Mouse (Mus musculus): ENCODE results near the gene Crim1. TPM values are rescaled to one million over a fixed set of nuclear protein-coding genes. Genes with fewer than 3 reads are reported as not detected.

Crim1 gene
- polyA plus RNA-seq, 1 experiment from 2014 or later: 3.9 TPM

- H3K9ac ChIP-seq (ENCODE audit: low read depth, low read length): no peak overlapping the region
- H3K4me1 ChIP-seq (ENCODE audit: control insufficient read depth, insufficient read depth, low read length): peaks cover 36% of the 10 kb centered on the region
- no peak for ATAC-seq
- no peaks in the 10 kb centered on the region for H3K36me3 ChIP-seq (ENCODE audit: control insufficient read depth, insufficient read depth, low read length)
- H3K27me3 ChIP-seq (replicated peaks; ENCODE audit: control insufficient read depth, insufficient read depth, low read length): no peaks in the 10 kb centered on the region
- H3K4me3 ChIP-seq (ENCODE audit: low read length): no peak overlapping the region
- H3K27ac ChIP-seq (ENCODE audit: low read length): no peak overlapping the region
- 78% methylated on average over 8 of the region's 8 CpGs for whole genome bisulfite sequencing
- no peak overlapping the region for H3K4me2 ChIP-seq (ENCODE audit: low read depth, low read length)
- no peaks in the 10 kb centered on the region for H3K9me3 ChIP-seq (ENCODE audit: control insufficient read depth, low read length)
These were observed 71.7 kb downstream of the Crim1 start for GRCm38 (mm10) chr17:78271731-78272130.

DNA sequence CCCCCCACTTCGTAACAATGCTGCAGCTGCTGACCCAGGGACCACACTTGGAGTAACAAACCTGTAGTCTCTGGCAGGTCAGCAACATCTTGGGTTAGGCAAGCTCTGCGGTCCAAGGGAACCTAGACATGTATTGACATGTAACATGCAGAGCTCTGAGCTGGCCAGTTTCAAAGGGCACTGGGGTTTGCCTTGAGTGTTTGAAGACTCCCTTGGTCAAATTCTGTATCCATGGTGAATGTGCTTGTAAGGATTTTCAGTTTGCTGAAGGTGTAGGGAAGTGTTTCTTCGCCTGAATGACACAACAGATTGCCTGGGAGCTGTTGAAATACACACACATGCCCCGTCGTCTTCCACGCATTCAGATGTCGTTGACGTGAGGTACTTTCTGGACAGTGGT, 72.1 kb downstream of the Crim1 start:
- Histone ChIP-seq H3K9me3 (ENCODE audit: control insufficient read depth, low read length) (no peaks in the 10 kb centered on the region), H3K27me3 (replicated peaks; ENCODE audit: control insufficient read depth, insufficient read depth, low read length) (no peaks in the 10 kb centered on the region), H3K27ac (ENCODE audit: low read length) (no peak overlapping the region; the same call in 1 of the 2 replicates), H3K36me3 (ENCODE audit: control insufficient read depth, insufficient read depth, low read length) (no peaks in the 10 kb centered on the region), H3K9ac (ENCODE audit: low read depth, low read length) (no peak overlapping the region), H3K4me3 (ENCODE audit: low read length) (no peak overlapping the region), H3K4me2 (ENCODE audit: low read depth, low read length) (no peak overlapping the region), H3K4me1 (ENCODE audit: control insufficient read depth, insufficient read depth, low read length) (peaks cover 36% of the 10 kb centered on the region)
- no peak for ATAC-seq
- 77% methylated on average over 8 of the region's 8 CpGs for WGBS

GRCm38 (mm10) chr17:78272713-78273483, 72.8 kb downstream of the Crim1 start:
- no peak overlapping the region for H3K4me3 ChIP-seq (ENCODE audit: low read length)
- H3K27me3 ChIP-seq (replicated peaks; ENCODE audit: control insufficient read depth, insufficient read depth, low read length): no peaks in the 10 kb centered on the region
- no peaks in the 10 kb centered on the region for H3K36me3 ChIP-seq (ENCODE audit: control insufficient read depth, insufficient read depth, low read length)
- WGBS: 61% methylated on average over 8 of the region's 8 CpGs
- no peaks in the 10 kb centered on the region for H3K9me3 ChIP-seq (ENCODE audit: control insufficient read depth, low read length)
- H3K9ac ChIP-seq (ENCODE audit: low read depth, low read length): no peak overlapping the region
- H3K4me1 ChIP-seq (ENCODE audit: control insufficient read depth, insufficient read depth, low read length): peaks cover 35% of the 10 kb centered on the region
- peak; percentile 40 for ATAC-seq
- peak overlapping the region; percentile 71 for H3K27ac ChIP-seq (ENCODE audit: low read length)
- H3K4me2 ChIP-seq (ENCODE audit: low read depth, low read length): peak overlapping the region; percentile 13; the same call in 1 of the 2 replicates

GRCm38 (mm10) chr17:78273875-78274274, 73.8 kb downstream of the Crim1 start:
- Histone ChIP-seq H3K9ac (ENCODE audit: low read depth, low read length) (no peak overlapping the region), H3K27me3 (replicated peaks; ENCODE audit: control insufficient read depth, insufficient read depth, low read length) (no peaks in the 10 kb centered on the region), H3K27ac (ENCODE audit: low read length) (peak overlapping the region; percentile 68), H3K4me3 (ENCODE audit: low read length) (no peak overlapping the region), H3K9me3 (ENCODE audit: control insufficient read depth, low read length) (no peaks in the 10 kb centered on the region), H3K4me1 (ENCODE audit: control insufficient read depth, insufficient read depth, low read length) (peaks cover 33% of the 10 kb centered on the region), H3K36me3 (ENCODE audit: control insufficient read depth, insufficient read depth, low read length) (no peaks in the 10 kb centered on the region), H3K4me2 (ENCODE audit: low read depth, low read length) (no peak overlapping the region)
- 54% methylated on average over 7 of the region's 7 CpGs for WGBS
- ATAC-seq: peak; percentile 94

DNA sequence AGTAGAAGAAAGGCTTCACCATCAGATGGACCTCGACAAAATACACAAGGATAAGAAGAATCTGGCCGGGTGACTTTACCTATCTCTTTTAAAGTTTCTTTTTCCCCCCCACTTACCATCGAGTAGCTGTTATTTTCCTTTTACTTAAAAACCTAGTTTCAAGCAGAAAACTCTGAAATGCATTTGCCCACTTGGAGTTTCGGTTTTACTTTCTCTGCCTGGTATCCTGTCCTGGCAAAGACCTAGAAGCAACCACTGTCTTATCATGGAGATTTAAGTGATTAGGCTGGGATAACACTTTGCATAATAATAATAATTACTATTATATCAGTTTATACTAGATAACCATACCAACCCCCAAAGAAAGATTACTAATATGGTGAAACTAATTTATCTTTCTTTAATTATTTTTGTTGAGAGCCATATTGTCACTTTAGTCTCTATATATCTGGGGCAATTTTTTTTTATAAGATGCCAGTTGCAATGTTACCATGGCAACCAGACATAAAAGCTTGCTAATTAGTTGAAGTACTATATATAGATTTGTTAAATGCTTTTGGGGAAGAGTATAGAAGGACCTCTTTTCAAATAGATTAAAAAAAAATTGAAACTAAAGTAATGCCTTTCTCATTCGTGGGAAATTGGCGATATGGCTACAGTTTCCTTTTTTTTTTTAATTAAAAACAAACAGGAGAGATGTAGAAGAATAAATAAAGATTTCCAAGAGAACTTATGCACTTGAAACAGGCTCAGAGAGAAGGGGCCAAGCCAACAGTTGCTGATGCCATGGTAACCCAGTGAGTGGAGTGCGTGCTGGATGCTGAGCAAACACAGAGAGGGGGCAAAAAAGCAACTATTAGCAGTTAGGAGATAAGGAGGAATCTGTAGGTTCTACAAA, 74.8 kb downstream of the Crim1 start:
- Histone ChIP-seq H3K27me3 (replicated peaks; ENCODE audit: control insufficient read depth, insufficient read depth, low read length) (no peaks in the 10 kb centered on the region), H3K9me3 (ENCODE audit: control insufficient read depth, low read length) (no peaks in the 10 kb centered on the region), H3K4me2 (ENCODE audit: low read depth, low read length) (no peak overlapping the region), H3K27ac (ENCODE audit: low read length) (peak overlapping the region; percentile 55; the same call in 1 of the 2 replicates), H3K9ac (ENCODE audit: low read depth, low read length) (no peak overlapping the region), H3K4me1 (ENCODE audit: control insufficient read depth, insufficient read depth, low read length) (peaks cover 36% of the 10 kb centered on the region), H3K4me3 (ENCODE audit: low read length) (no peak overlapping the region), H3K36me3 (ENCODE audit: control insufficient read depth, insufficient read depth, low read length) (no peaks in the 10 kb centered on the region)
- whole genome bisulfite sequencing: 63% methylated on average over 7 of the region's 7 CpGs
- no peak for ATAC-seq

- Histone ChIP-seq H3K27ac (ENCODE audit: low read length) (no peak overlapping the region), H3K36me3 (ENCODE audit: control insufficient read depth, insufficient read depth, low read length) (no peaks in the 10 kb centered on the region), H3K27me3 (replicated peaks; ENCODE audit: control insufficient read depth, insufficient read depth, low read length) (no peaks in the 10 kb centered on the region), H3K9ac (ENCODE audit: low read depth, low read length) (no peak overlapping the region), H3K4me1 (ENCODE audit: control insufficient read depth, insufficient read depth, low read length) (peaks cover 36% of the 10 kb centered on the region), H3K4me2 (ENCODE audit: low read depth, low read length) (no peak overlapping the region), H3K9me3 (ENCODE audit: control insufficient read depth, low read length) (no peaks in the 10 kb centered on the region), H3K4me3 (ENCODE audit: low read length) (no peak overlapping the region)
- 42% methylated on average over 4 of the region's 4 CpGs for WGBS
- ATAC-seq: no peak
These were observed 75.4 kb downstream of the Crim1 start for GRCm38 (mm10) chr17:78275507-78275813.

- ATAC-seq: no peak
- Histone ChIP-seq H3K9ac (ENCODE audit: low read depth, low read length) (no peak overlapping the region), H3K27me3 (replicated peaks; ENCODE audit: control insufficient read depth, insufficient read depth, low read length) (no peaks in the 10 kb centered on the region), H3K4me3 (ENCODE audit: low read length) (no peak overlapping the region), H3K27ac (ENCODE audit: low read length) (no peak overlapping the region), H3K9me3 (ENCODE audit: control insufficient read depth, low read length) (no peaks in the 10 kb centered on the region), H3K4me1 (ENCODE audit: control insufficient read depth, insufficient read depth, low read length) (peaks cover 14% of the 10 kb centered on the region; the same call in 1 of the 2 replicates), H3K36me3 (ENCODE audit: control insufficient read depth, insufficient read depth, low read length) (no peaks in the 10 kb centered on the region; the same call in 1 of the 2 replicates), H3K4me2 (ENCODE audit: low read depth, low read length) (no peak overlapping the region)
- WGBS: 78% methylated on average over 12 of the region's 12 CpGs
These were observed 79.1 kb downstream of the Crim1 start for GRCm38 (mm10) chr17:78279191-78279590.

- ATAC-seq: no peak
- Histone ChIP-seq H3K9ac (ENCODE audit: low read depth, low read length) (no peak overlapping the region), H3K4me3 (ENCODE audit: low read length) (no peak overlapping the region), H3K4me2 (ENCODE audit: low read depth, low read length) (no peak overlapping the region), H3K9me3 (ENCODE audit: control insufficient read depth, low read length) (no peaks in the 10 kb centered on the region), H3K36me3 (ENCODE audit: control insufficient read depth, insufficient read depth, low read length) (no peaks in the 10 kb centered on the region; the same call in 1 of the 2 replicates), H3K4me1 (ENCODE audit: control insufficient read depth, insufficient read depth, low read length) (0 out of 2 replicates have a peak, but pooled peaks cover 8% of the 10 kb centered on the region), H3K27ac (ENCODE audit: low read length) (no peak overlapping the region), H3K27me3 (replicated peaks; ENCODE audit: control insufficient read depth, insufficient read depth, low read length) (no peaks in the 10 kb centered on the region)
- WGBS: 66% methylated on average over 18 of the region's 18 CpGs
These were observed 81.1 kb downstream of the Crim1 start for GRCm38 (mm10) chr17:78280991-78281712.
